Mouse (Mus musculus) liver, embryonic 13.5 days (tissue): ENCODE results near the gene Mad2l2. TPM values are rescaled to one million over a fixed set of nuclear protein-coding genes. Genes with fewer than 3 reads are reported as not detected.

Source experiments
- ATAC-seq: fragments of 200-750 bp; cut with Nextera tagmentation; 2 replicates; pipeline ENCODE4 v1.8.0; 2017; ENCODE audit warnings: low read depth, mild to moderate bottlenecking, moderate number of reproducible peaks, moderate library complexity
- DNase-seq: peaks from one replicate; pipeline ENCODE4 v3.0.0; 2022
- H3K27ac ChIP-seq: fragments of 300-500 bp; sonication (generic); 2 replicates; pipeline ENCODE4 v1.5.1; 2015; ENCODE audit warnings: moderate library complexity, mild to moderate bottlenecking, inconsistent platforms
- H3K27me3 ChIP-seq: fragments of 300-500 bp; sonication (generic); 2 replicates; pipeline ENCODE4 v1.6.1; 2015; ENCODE audit warnings: mild to moderate bottlenecking, inconsistent platforms
- H3K36me3 ChIP-seq: fragments of 300-500 bp; sonication (generic); 2 replicates; pipeline ENCODE4 v1.6.1; 2015; ENCODE audit warnings: mild to moderate bottlenecking, inconsistent platforms
- H3K4me1 ChIP-seq: fragments of 300-500 bp; sonication (generic); replicated peaks from 2 replicates; pipeline ENCODE4 v1.6.1; 2015; ENCODE audit warnings: inconsistent platforms
- H3K4me2 ChIP-seq: fragments of 300-500 bp; sonication (generic); 2 replicates; pipeline ENCODE4 v1.6.1; 2015; ENCODE audit warnings: inconsistent platforms, mild to moderate bottlenecking, moderate library complexity
- H3K4me3 ChIP-seq: fragments of 300-500 bp; sonication (generic); replicated peaks from 2 replicates; pipeline ENCODE4 v1.5.1; 2015; ENCODE audit warnings: mild to moderate bottlenecking, inconsistent platforms
- H3K9ac ChIP-seq: fragments of 300-500 bp; sonication (generic); 2 replicates; pipeline ENCODE4 v1.6.1; 2015; ENCODE audit warnings: mild to moderate bottlenecking, inconsistent platforms
- H3K9me3 ChIP-seq: fragments of 300-500 bp; sonication (generic); replicated peaks from 2 replicates; pipeline ENCODE4 v1.6.1; 2016; ENCODE audit warnings: inconsistent platforms
- WGBS: fragments of 180-500 bp; shearing (Covaris S2); methylation state at CpG from one replicate; pipeline ENCODE4 v1.1.7; 2015; ENCODE audit not compliant: insufficient replicate concordance; 5-methylcytosine and 5-hydroxymethylcytosine counted together
- polyA plus RNA-seq: library from polyadenylated mRNA; unstranded; fragments of >200 nt; fragmentation: Nextera tagmentation; extraction: Ambion mirVana; gene quantifications from 2 replicates; pipeline ENCODE4 v1.2.1, GENCODE M21; 2015

Gene Mad2l2
- polyA plus RNA-seq, 1 experiment from 2014 or later = 21.0 TPM

- H3K9me3 ChIP-seq = no peaks in the 10 kb centered on the region
- H3K36me3 ChIP-seq = no peaks in the 10 kb centered on the region
- 35% methylated on average over 1 of the region's 1 CpGs for WGBS
- ATAC-seq (no peak), DNase-seq (no peak)
- H3K4me2 ChIP-seq = no peak overlapping the region
- no peak overlapping the region for H3K9ac ChIP-seq
- H3K27ac ChIP-seq = no peak overlapping the region
- H3K27me3 ChIP-seq = peaks cover 65% of the 10 kb centered on the region
- H3K4me3 ChIP-seq = no peak overlapping the region
- H3K4me1 ChIP-seq = peaks cover 8% of the 10 kb centered on the region
Measured at GRCm38 (mm10) chr4:148128241-148128640, 1.9 kb upstream of the Mad2l2 start.

GRCm38 (mm10) chr4:148128672-148129071 is 1.5 kb upstream of the Mad2l2 start:
- Histone ChIP-seq H3K27ac (no peak overlapping the region), H3K9me3 (no peaks in the 10 kb centered on the region), H3K27me3 (peaks cover 68% of the 10 kb centered on the region), H3K9ac (no peak overlapping the region), H3K4me3 (no peak overlapping the region), H3K4me1 (peaks cover 8% of the 10 kb centered on the region), H3K36me3 (no peaks in the 10 kb centered on the region), H3K4me2 (no peak overlapping the region)
- ATAC-seq = no peak
- WGBS = 28% methylated on average over 2 of the region's 2 CpGs
- DNase-seq = no peak

GRCm38 (mm10) chr4:148130561-148131413 is 603 bp downstream of the Mad2l2 start, which contains the start of gene Draxin:
Gene Draxin, minus strand, starts transcription at chr4:148130698.
- peaks cover 72% of the 10 kb centered on the region for H3K27me3 ChIP-seq
- H3K9ac ChIP-seq = no peak within 1 kb of the TSS
- WGBS = 2% methylated on average over 63 of the region's 87 CpGs

GRCm38 (mm10) chr4:148131497-148132081 is 1.4 kb downstream of the Mad2l2 start:
- H3K4me2 ChIP-seq = 0 out of 2 replicates have a peak overlapping the region, but pooled peaks have one; percentile 14
- no peak overlapping the region for H3K4me3 ChIP-seq
- no peaks in the 10 kb centered on the region for H3K36me3 ChIP-seq
- DNase-seq (no peak), ATAC-seq (no peak)
- H3K4me1 ChIP-seq = peaks cover 8% of the 10 kb centered on the region
- no peak overlapping the region for H3K27ac ChIP-seq
- H3K9me3 ChIP-seq = no peaks in the 10 kb centered on the region
- H3K9ac ChIP-seq = no peak overlapping the region
- 4% methylated on average over 21 of the region's 21 CpGs for WGBS
- H3K27me3 ChIP-seq = peaks cover 72% of the 10 kb centered on the region

More at GRCm38 (mm10) chr4:148130561-148131413, 603 bp downstream of the Mad2l2 start, which contains the start of gene Draxin:
- Histone ChIP-seq H3K36me3 (no peaks in the 10 kb centered on the region), H3K4me2 (peak within 1 kb of the TSS; percentile 58), H3K4me1 (peaks cover 8% of the 10 kb centered on the region), H3K9me3 (no peaks in the 10 kb centered on the region), H3K4me3 (peak within 1 kb of the TSS; percentile 47), H3K27ac (no peak within 1 kb of the TSS)
- peak; percentile 38; the same call in 1 of the 2 replicates for ATAC-seq
- no peak for DNase-seq

GRCm38 (mm10) chr4:148134988-148135387 is 4.8 kb downstream of the Mad2l2 start:
- no peak for DNase-seq
- Histone ChIP-seq H3K4me3 (no peak overlapping the region), H3K9me3 (no peaks in the 10 kb centered on the region), H3K36me3 (no peaks in the 10 kb centered on the region), H3K4me2 (no peak overlapping the region), H3K9ac (no peak overlapping the region), H3K27ac (no peak overlapping the region), H3K4me1 (peaks cover 14% of the 10 kb centered on the region), H3K27me3 (peaks cover 70% of the 10 kb centered on the region)
- 23% methylated on average over 8 of the region's 8 CpGs for WGBS
- ATAC-seq = no peak

- Histone ChIP-seq H3K27me3 (peaks cover 45% of the 10 kb centered on the region), H3K27ac (no peak overlapping the region), H3K9ac (no peak overlapping the region), H3K9me3 (no peaks in the 10 kb centered on the region), H3K4me2 (no peak overlapping the region), H3K4me1 (peaks cover 16% of the 10 kb centered on the region), H3K4me3 (no peak overlapping the region), H3K36me3 (no peaks in the 10 kb centered on the region)
- ATAC-seq (no peak), DNase-seq (no peak)
- WGBS = 55% methylated on average over 8 of the region's 8 CpGs
Measured at GRCm38 (mm10) chr4:148137503-148137902, 7.3 kb downstream of the Mad2l2 start.

- H3K36me3 ChIP-seq = no peaks in the 10 kb centered on the region
- peaks cover 27% of the 10 kb centered on the region for H3K27me3 ChIP-seq
- no peaks in the 10 kb centered on the region for H3K9me3 ChIP-seq
- H3K27ac ChIP-seq = no peak overlapping the region
- H3K4me3 ChIP-seq = peak overlapping the region; percentile 73
- WGBS = under 1% methylated on average over 12 of the region's 12 CpGs
- H3K4me1 ChIP-seq = peaks cover 16% of the 10 kb centered on the region
- DNase-seq = no peak
- H3K4me2 ChIP-seq = peak overlapping the region; percentile 97
- ATAC-seq = peak; percentile 17
- peak overlapping the region; percentile 37 for H3K9ac ChIP-seq
Measured at GRCm38 (mm10) chr4:148139767-148140097, 9.5 kb downstream of the Mad2l2 start.

GRCm38 (mm10) chr4:148140098-148141011 is 10.2 kb downstream of the Mad2l2 start:
- Histone ChIP-seq H3K4me2 (peak overlapping the region; percentile 97), H3K4me1 (peaks cover 16% of the 10 kb centered on the region), H3K4me3 (peak overlapping the region; percentile 73), H3K27me3 (peaks cover 27% of the 10 kb centered on the region), H3K9me3 (no peaks in the 10 kb centered on the region), H3K27ac (peak overlapping the region; percentile 63), H3K9ac (peak overlapping the region; percentile 77), H3K36me3 (peaks cover 5% of the 10 kb centered on the region)
- WGBS = under 1% methylated on average over 65 of the region's 65 CpGs
- DNase-seq (peak; percentile 89), ATAC-seq (peak; percentile 90)

GRCm38 (mm10) chr4:148143721-148144120 is 13.5 kb downstream of the Mad2l2 start:
- ATAC-seq (no peak), DNase-seq (no peak)
- Histone ChIP-seq H3K4me3 (no peak overlapping the region), H3K9me3 (no peaks in the 10 kb centered on the region), H3K36me3 (peaks cover 18% of the 10 kb centered on the region), H3K27ac (no peak overlapping the region), H3K4me1 (peaks cover 16% of the 10 kb centered on the region), H3K27me3 (peaks cover 7% of the 10 kb centered on the region), H3K4me2 (no peak overlapping the region), H3K9ac (no peak overlapping the region)
- 78% methylated on average over 5 of the region's 5 CpGs for WGBS

- DNase-seq (no peak), ATAC-seq (no peak)
- no peaks in the 10 kb centered on the region; the same call in 1 of the 2 replicates for H3K27me3 ChIP-seq
- peaks cover 34% of the 10 kb centered on the region for H3K4me1 ChIP-seq
- H3K4me2 ChIP-seq = no peak overlapping the region
- no peak overlapping the region for H3K27ac ChIP-seq
- 63% methylated on average over 2 of the region's 2 CpGs for WGBS
- no peaks in the 10 kb centered on the region for H3K9me3 ChIP-seq
- no peak overlapping the region for H3K9ac ChIP-seq
- no peak overlapping the region for H3K4me3 ChIP-seq
- H3K36me3 ChIP-seq = peaks cover 18% of the 10 kb centered on the region
Measured at GRCm38 (mm10) chr4:148147714-148148113, 17.5 kb downstream of the Mad2l2 start.

- no peak for DNase-seq
- ATAC-seq = no peak
- Histone ChIP-seq H3K27me3 (no peaks in the 10 kb centered on the region), H3K9ac (no peak overlapping the region), H3K36me3 (peaks cover 18% of the 10 kb centered on the region), H3K4me3 (no peak overlapping the region), H3K4me2 (peak overlapping the region; percentile 21; the same call in 1 of the 2 replicates), H3K4me1 (peaks cover 34% of the 10 kb centered on the region), H3K27ac (no peak overlapping the region), H3K9me3 (no peaks in the 10 kb centered on the region)
- WGBS = 39% methylated on average over 12 of the region's 12 CpGs
Measured at GRCm38 (mm10) chr4:148149540-148149939, 19.4 kb downstream of the Mad2l2 start.
